Mouse (Mus musculus): ENCODE data around the gene Rnf135. TPM values are rescaled to one million over a fixed set of nuclear protein-coding genes. Genes with fewer than 3 reads are reported as not detected.

Rnf135 gene
- polyA plus RNA-seq, 1 experiment = 6.1 TPM

- peak within 1 kb of the TSS; percentile 23 for H3K4me3 ChIP-seq (replicated peaks; ENCODE audit: insufficient read depth, low read depth, low read length)
- peak; percentile 41 to 51 for DNase-seq
- H3K4me1 ChIP-seq (ENCODE audit: control insufficient read depth, insufficient read depth, low read length) = peaks cover 3% of the 10 kb centered on the region; the same call in 1 of the 2 replicates
- 2% methylated on average over 47 of the region's 47 CpGs for WGBS
- H3K27ac ChIP-seq (ENCODE audit: insufficient read depth, low read length) = no peak within 1 kb of the TSS; the same call in 1 of the 2 replicates
- peaks cover 7% of the 10 kb centered on the region; the same call in 1 of the 2 replicates for H3K27me3 ChIP-seq (ENCODE audit: control insufficient read depth, insufficient read depth, low read length)
- TF ChIP-seq POLR2A (IDR thresholded peaks at IDR 0.05; ENCODE audit: borderline replicate concordance, insufficient read depth, low read length) = no peak
- no peak for TF ChIP-seq CTCF (IDR thresholded peaks at IDR 0.05; ENCODE audit: borderline replicate concordance, insufficient read depth, low read depth, low read length)
Observed at GRCm38 (mm10) chr11:80153857-80154495, 29.7 kb upstream of the Rnf135 start, which contains the start of gene Adap2. Gene Adap2, plus strand, starts transcription at chr11:80154105.

DNA sequence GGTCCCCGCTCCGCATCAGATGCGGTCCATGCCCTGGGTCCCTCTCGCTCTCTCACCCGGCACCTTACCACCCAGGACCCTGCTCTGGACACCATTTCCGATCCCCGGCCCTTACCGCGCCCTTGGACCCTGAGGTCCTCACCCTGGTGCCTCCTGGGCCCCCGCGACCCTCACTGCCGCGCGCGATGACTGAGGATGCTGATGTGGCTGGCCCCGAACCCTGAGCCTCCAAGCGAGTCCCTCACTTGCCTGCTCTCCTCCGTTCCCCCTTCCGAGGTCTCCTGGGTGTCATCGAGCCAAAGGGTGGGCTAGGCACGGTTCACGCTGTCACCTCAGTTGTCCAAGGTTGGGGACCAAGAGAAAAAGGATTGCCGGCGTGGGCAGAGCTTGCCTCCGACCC, 29.1 kb upstream of the Rnf135 start:
- no peak overlapping the region; the same call in 1 of the 2 replicates for H3K27ac ChIP-seq (ENCODE audit: insufficient read depth, low read length)

GRCm38 (mm10) chr11:80155541-80155940, 28.1 kb upstream of the Rnf135 start:
- Histone ChIP-seq H3K4me1 (ENCODE audit: control insufficient read depth, insufficient read depth, low read length) (peaks cover 3% of the 10 kb centered on the region; the same call in 1 of the 2 replicates), H3K27me3 (ENCODE audit: control insufficient read depth, insufficient read depth, low read length) (peaks cover 7% of the 10 kb centered on the region; the same call in 1 of the 2 replicates), H3K27ac (ENCODE audit: insufficient read depth, low read length) (no peak overlapping the region), H3K4me3 (replicated peaks; ENCODE audit: insufficient read depth, low read depth, low read length) (no peak overlapping the region)
- DNase-seq = no peak
- 82% methylated on average over 8 of the region's 8 CpGs for WGBS
- TF ChIP-seq POLR2A (IDR thresholded peaks at IDR 0.05; ENCODE audit: borderline replicate concordance, insufficient read depth, low read length) (no peak), CTCF (IDR thresholded peaks at IDR 0.05; ENCODE audit: borderline replicate concordance, insufficient read depth, low read depth, low read length) (no peak)

More for the DNA sequence above, 29.1 kb upstream of the Rnf135 start:
- DNase-seq = no peak
- Histone ChIP-seq H3K27me3 (ENCODE audit: control insufficient read depth, insufficient read depth, low read length) (peaks cover 7% of the 10 kb centered on the region; the same call in 1 of the 2 replicates), H3K4me1 (ENCODE audit: control insufficient read depth, insufficient read depth, low read length) (peaks cover 3% of the 10 kb centered on the region; the same call in 1 of the 2 replicates), H3K4me3 (replicated peaks; ENCODE audit: insufficient read depth, low read depth, low read length) (no peak overlapping the region)
- TF ChIP-seq CTCF (IDR thresholded peaks at IDR 0.05; ENCODE audit: borderline replicate concordance, insufficient read depth, low read depth, low read length) (no peak), POLR2A (IDR thresholded peaks at IDR 0.05; ENCODE audit: borderline replicate concordance, insufficient read depth, low read length) (no peak)
- 35% methylated on average over 25 of the region's 25 CpGs for WGBS

- Histone ChIP-seq H3K4me3 (replicated peaks; ENCODE audit: insufficient read depth, low read depth, low read length) (no peak overlapping the region), H3K4me1 (ENCODE audit: control insufficient read depth, insufficient read depth, low read length) (peaks cover 3% of the 10 kb centered on the region; the same call in 1 of the 2 replicates), H3K27ac (ENCODE audit: insufficient read depth, low read length) (no peak overlapping the region), H3K27me3 (ENCODE audit: control insufficient read depth, insufficient read depth, low read length) (peaks cover 7% of the 10 kb centered on the region; the same call in 1 of the 2 replicates)
- DNase-seq = no peak
- 84% methylated on average over 4 of the region's 4 CpGs for WGBS
- no peak for TF ChIP-seq POLR2A (IDR thresholded peaks at IDR 0.05; ENCODE audit: borderline replicate concordance, insufficient read depth, low read length)
- TF ChIP-seq CTCF (IDR thresholded peaks at IDR 0.05; ENCODE audit: borderline replicate concordance, insufficient read depth, low read depth, low read length) = no peak
Observed at GRCm38 (mm10) chr11:80155961-80156360, 27.7 kb upstream of the Rnf135 start.

DNA sequence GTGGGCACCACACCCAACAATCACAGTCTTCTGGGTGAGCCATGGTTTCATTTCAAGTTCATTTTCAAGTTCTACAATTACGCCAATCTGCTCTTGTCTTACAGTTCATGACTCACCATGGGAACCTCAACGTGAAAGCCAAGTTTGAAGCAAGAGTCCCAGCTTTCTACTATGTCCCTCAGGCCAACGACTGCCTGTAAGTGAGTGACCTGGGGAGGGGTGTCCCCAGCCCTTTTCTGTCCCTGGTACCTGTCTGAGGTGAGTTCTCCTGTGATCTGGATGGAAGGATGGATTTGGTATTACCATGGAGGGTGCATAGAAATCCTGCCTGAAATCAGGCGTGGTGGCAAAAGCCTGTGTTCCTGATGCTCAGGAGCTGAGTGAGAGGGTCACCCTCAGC, 26.8 kb upstream of the Rnf135 start:
- WGBS = 81% methylated on average over 4 of the region's 4 CpGs
- Histone ChIP-seq H3K4me1 (ENCODE audit: control insufficient read depth, insufficient read depth, low read length) (peaks cover 3% of the 10 kb centered on the region; the same call in 1 of the 2 replicates), H3K4me3 (replicated peaks; ENCODE audit: insufficient read depth, low read depth, low read length) (no peak overlapping the region), H3K27ac (ENCODE audit: insufficient read depth, low read length) (no peak overlapping the region), H3K27me3 (ENCODE audit: control insufficient read depth, insufficient read depth, low read length) (peaks cover 7% of the 10 kb centered on the region; the same call in 1 of the 2 replicates)
- TF ChIP-seq POLR2A (IDR thresholded peaks at IDR 0.05; ENCODE audit: borderline replicate concordance, insufficient read depth, low read length) (no peak), CTCF (IDR thresholded peaks at IDR 0.05; ENCODE audit: borderline replicate concordance, insufficient read depth, low read depth, low read length) (no peak)
- DNase-seq = no peak

GRCm38 (mm10) chr11:80159018-80159417, 24.6 kb upstream of the Rnf135 start:
- Histone ChIP-seq H3K27ac (ENCODE audit: insufficient read depth, low read length) (no peak overlapping the region), H3K4me3 (replicated peaks; ENCODE audit: insufficient read depth, low read depth, low read length) (no peak overlapping the region), H3K27me3 (ENCODE audit: control insufficient read depth, insufficient read depth, low read length) (peaks cover 4% of the 10 kb centered on the region; the same call in 1 of the 2 replicates), H3K4me1 (ENCODE audit: control insufficient read depth, insufficient read depth, low read length) (peaks cover 2% of the 10 kb centered on the region; the same call in 1 of the 2 replicates)
- DNase-seq = no peak
- WGBS = 83% methylated on average over 7 of the region's 7 CpGs
- TF ChIP-seq POLR2A (IDR thresholded peaks at IDR 0.05; ENCODE audit: borderline replicate concordance, insufficient read depth, low read length) (no peak), CTCF (IDR thresholded peaks at IDR 0.05; ENCODE audit: borderline replicate concordance, insufficient read depth, low read depth, low read length) (no peak)

DNA sequence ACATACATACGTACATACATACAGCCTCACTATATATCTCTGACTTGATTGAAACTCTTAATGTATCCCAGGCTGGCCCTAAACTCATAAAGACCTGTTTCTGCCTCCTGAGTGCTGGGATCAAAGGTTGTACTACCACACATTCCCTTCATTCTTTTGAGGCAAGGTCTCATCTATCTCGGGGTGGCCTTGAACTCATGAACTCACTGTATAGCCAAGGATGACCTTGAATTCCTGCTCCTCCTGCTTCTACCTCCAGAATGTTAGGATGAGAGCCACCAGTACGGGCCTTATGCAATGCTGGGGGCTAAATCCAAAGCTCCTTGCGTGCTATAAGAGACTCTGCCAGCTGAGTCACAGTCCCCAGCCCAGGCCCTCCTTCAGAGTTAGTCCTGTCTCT, 22.6 kb upstream of the Rnf135 start:
- Histone ChIP-seq H3K27ac (ENCODE audit: insufficient read depth, low read length) (no peak overlapping the region), H3K4me1 (ENCODE audit: control insufficient read depth, insufficient read depth, low read length) (no peaks in the 10 kb centered on the region), H3K4me3 (replicated peaks; ENCODE audit: insufficient read depth, low read depth, low read length) (no peak overlapping the region), H3K27me3 (ENCODE audit: control insufficient read depth, insufficient read depth, low read length) (no peaks in the 10 kb centered on the region)
- WGBS = 94% methylated on average over 4 of the region's 4 CpGs
- no peak for TF ChIP-seq POLR2A (IDR thresholded peaks at IDR 0.05; ENCODE audit: borderline replicate concordance, insufficient read depth, low read length)
- TF ChIP-seq CTCF (IDR thresholded peaks at IDR 0.05; ENCODE audit: borderline replicate concordance, insufficient read depth, low read depth, low read length) = no peak
- DNase-seq = no peak
